Mouse (Mus musculus) midbrain, postnatal 0 days (tissue): Measurements from ENCODE around the gene Pitpnm2. TPM values are rescaled to one million over a fixed set of nuclear protein-coding genes. Genes with fewer than 3 reads are reported as not detected.

Source experiments
- ATAC-seq: fragments of 200-750 bp; cut with Nextera tagmentation; 2 replicates; pipeline ENCODE4 v1.8.0; 2017; ENCODE audit warnings: moderate number of reproducible peaks, mild to moderate bottlenecking, moderate TSS enrichment, moderate library complexity; ENCODE audit not compliant: low FRiP score
- DNase-seq: peaks from one replicate; pipeline ENCODE4 v3.0.0-alpha.2; 2015; ENCODE audit warnings: low spot score
- H3K27ac ChIP-seq: fragments of 300-500 bp; sonication (generic); 2 replicates; pipeline ENCODE4 v1.5.1; 2014; ENCODE audit warnings: low read depth, mild to moderate bottlenecking, low read length, mixed read lengths
- H3K27me3 ChIP-seq: fragments of 300-500 bp; sonication (generic); 2 replicates; pipeline ENCODE4 v1.6.1; 2014; ENCODE audit warnings: low read length, control low read depth, mixed read lengths; ENCODE audit not compliant: insufficient read depth
- H3K36me3 ChIP-seq: fragments of 300-500 bp; sonication (generic); 2 replicates; pipeline ENCODE4 v1.6.1; 2014; ENCODE audit warnings: low read length, control low read depth, mixed read lengths; ENCODE audit not compliant: insufficient read depth
- H3K4me1 ChIP-seq: fragments of 300-500 bp; sonication (generic); 2 replicates; pipeline ENCODE4 v1.6.1; 2014; ENCODE audit warnings: mild to moderate bottlenecking, control low read depth, antibody characterized with exemption, low read length, mixed read lengths; ENCODE audit not compliant: insufficient read depth
- H3K4me2 ChIP-seq: fragments of 300-500 bp; sonication (generic); 2 replicates; pipeline ENCODE4 v1.6.1; 2014; ENCODE audit warnings: low read depth, mild to moderate bottlenecking, low read length, mixed read lengths; ENCODE audit not compliant: poor library complexity, severe bottlenecking
- H3K4me3 ChIP-seq: fragments of 300-500 bp; sonication (generic); 2 replicates; pipeline ENCODE4 v1.5.1; 2014; ENCODE audit warnings: low read depth, mild to moderate bottlenecking, low read length, moderate library complexity
- H3K9ac ChIP-seq: fragments of 300-500 bp; sonication (generic); replicated peaks from 2 replicates; pipeline ENCODE4 v1.6.1; 2014; ENCODE audit warnings: mild to moderate bottlenecking, low read length, moderate library complexity, mixed read lengths; ENCODE audit not compliant: poor library complexity, severe bottlenecking
- H3K9me3 ChIP-seq: fragments of 300-500 bp; sonication (generic); 2 replicates; pipeline ENCODE4 v1.6.1; 2016; ENCODE audit warnings: low read length, control low read depth
- CTCF ChIP-seq: IDR thresholded peaks from 2 replicates; pipeline ENCODE4 v1.5.1; 2016; ENCODE audit warnings: antibody characterized with exemption, mild to moderate bottlenecking
- WGBS: fragments of 180-500 bp; shearing (Covaris S2); extraction: QIAGEN DNeasy Blood & Tissue Kit; methylation state at CpG from one replicate; pipeline ENCODE4 v1.1.7; 2014; 5-methylcytosine and 5-hydroxymethylcytosine counted together
- polyA plus RNA-seq: library from polyadenylated mRNA; unstranded; fragments of >200 nt; fragmentation: Nextera tagmentation; extraction: Ambion mirVana; gene quantifications from 2 replicates; pipeline ENCODE4 v1.2.1, GENCODE M21; 2015
- total RNA-seq: library from RNA; depleted of rRNA; stranded (reverse); fragments of >200 nt; gene quantifications from 2 replicates; pipeline ENCODE4 v1.2.3, GENCODE M21; 2014

Pitpnm2 gene
- total and polyA plus RNA-seq, 2 experiments from 2014 or later = 10.1 to 66.2 TPM

GRCm38 (mm10) chr5:124182097-124182496 is 67.5 kb downstream of the Pitpnm2 start:
- Histone ChIP-seq H3K4me3 (no peak overlapping the region), H3K9me3 (no peaks in the 10 kb centered on the region), H3K27ac (no peak overlapping the region), H3K27me3 (no peaks in the 10 kb centered on the region), H3K36me3 (no peaks in the 10 kb centered on the region), H3K4me1 (peaks cover 19% of the 10 kb centered on the region), H3K9ac (no peak overlapping the region), H3K4me2 (no peak overlapping the region)
- WGBS = 92% methylated on average over 5 of the region's 5 CpGs
- TF ChIP-seq CTCF = no peak
- no peak for DNase-seq
- ATAC-seq = no peak

- Histone ChIP-seq H3K4me2 (no peak overlapping the region), H3K36me3 (no peaks in the 10 kb centered on the region), H3K9me3 (no peaks in the 10 kb centered on the region), H3K9ac (no peak overlapping the region), H3K4me1 (peaks cover 11% of the 10 kb centered on the region), H3K27me3 (no peaks in the 10 kb centered on the region), H3K27ac (no peak overlapping the region), H3K4me3 (no peak overlapping the region)
- no peak for DNase-seq
- TF ChIP-seq CTCF = no peak
- ATAC-seq = no peak
- 76% methylated on average over 12 of the region's 12 CpGs for WGBS
These were observed 68.9 kb downstream of the Pitpnm2 start for GRCm38 (mm10) chr5:124180500-124181167.

GRCm38 (mm10) chr5:124179411-124179810 is 70.1 kb downstream of the Pitpnm2 start:
- ATAC-seq = no peak
- Histone ChIP-seq H3K27ac (no peak overlapping the region), H3K4me2 (no peak overlapping the region), H3K9ac (no peak overlapping the region), H3K36me3 (no peaks in the 10 kb centered on the region), H3K9me3 (no peaks in the 10 kb centered on the region), H3K4me1 (peaks cover 13% of the 10 kb centered on the region; the same call in 1 of the 2 replicates), H3K4me3 (no peak overlapping the region), H3K27me3 (no peaks in the 10 kb centered on the region)
- TF ChIP-seq CTCF = no peak
- no peak for DNase-seq
- 92% methylated on average over 4 of the region's 4 CpGs for WGBS

- Histone ChIP-seq H3K27ac (no peak overlapping the region), H3K4me1 (peaks cover 11% of the 10 kb centered on the region; the same call in 1 of the 2 replicates), H3K4me3 (no peak overlapping the region), H3K9ac (no peak overlapping the region), H3K36me3 (no peaks in the 10 kb centered on the region), H3K9me3 (no peaks in the 10 kb centered on the region), H3K4me2 (no peak overlapping the region), H3K27me3 (no peaks in the 10 kb centered on the region)
- peak; percentile 67; the same call in 1 of the 2 replicates for ATAC-seq
- peak; percentile 79 for DNase-seq
- no peak for TF ChIP-seq CTCF
- 13% methylated on average over 7 of the region's 7 CpGs for WGBS
These were observed 72.8 kb downstream of the Pitpnm2 start for GRCm38 (mm10) chr5:124176726-124177132.

GRCm38 (mm10) chr5:124175138-124175537 is 74.4 kb downstream of the Pitpnm2 start:
- Histone ChIP-seq H3K9me3 (no peaks in the 10 kb centered on the region), H3K27me3 (no peaks in the 10 kb centered on the region), H3K4me2 (no peak overlapping the region), H3K4me3 (no peak overlapping the region), H3K36me3 (no peaks in the 10 kb centered on the region), H3K9ac (0 out of 2 replicates have a peak overlapping the region, but pooled peaks have one; percentile 24), H3K27ac (no peak overlapping the region), H3K4me1 (peaks cover 11% of the 10 kb centered on the region; the same call in 1 of the 2 replicates)
- no peak for TF ChIP-seq CTCF
- DNase-seq (peak; percentile 59), ATAC-seq (no peak)
- WGBS = 44% methylated on average over 4 of the region's 4 CpGs
